Mouse (Mus musculus) embryonic facial prominence, embryonic 14.5 days (tissue): Measurements from ENCODE around the gene Prmt3. TPM values are rescaled to one million over a fixed set of nuclear protein-coding genes. Genes with fewer than 3 reads are reported as not detected.

Experiments used
- ATAC-seq: fragments of 200-750 bp; cut with Nextera tagmentation; 2 replicates; pipeline ENCODE4 v1.8.0; 2017; ENCODE audit warnings: low read depth, moderate number of reproducible peaks, moderate TSS enrichment
- DNase-seq: peaks from one replicate; pipeline ENCODE4 v3.0.0-alpha.2; 2015; ENCODE audit warnings: low spot score
- H3K27ac ChIP-seq: fragments of 300-500 bp; sonication (generic); replicated peaks from 2 replicates; pipeline ENCODE4 v1.5.1; 2014; ENCODE audit warnings: low read depth, mild to moderate bottlenecking, low read length, moderate library complexity
- H3K27me3 ChIP-seq: fragments of 300-500 bp; sonication (generic); replicated peaks from 2 replicates; pipeline ENCODE4 v1.6.1; 2014; ENCODE audit warnings: low read length; ENCODE audit not compliant: control insufficient read depth, insufficient read depth
- H3K36me3 ChIP-seq: fragments of 300-500 bp; sonication (generic); 2 replicates; pipeline ENCODE4 v1.6.1; 2014; ENCODE audit warnings: low read length, mixed read lengths; ENCODE audit not compliant: control insufficient read depth, insufficient read depth
- H3K4me1 ChIP-seq: fragments of 300-500 bp; sonication (generic); 2 replicates; pipeline ENCODE4 v1.6.1; 2014; ENCODE audit warnings: antibody characterized with exemption, low read length; ENCODE audit not compliant: control insufficient read depth, insufficient read depth
- H3K4me2 ChIP-seq: fragments of 300-500 bp; sonication (generic); 2 replicates; pipeline ENCODE4 v1.6.1; 2014; ENCODE audit warnings: low read depth, mild to moderate bottlenecking, low read length, moderate library complexity, mixed read lengths
- H3K4me3 ChIP-seq: fragments of 300-500 bp; sonication (generic); 2 replicates; pipeline ENCODE4 v1.5.1; 2014; ENCODE audit warnings: low read depth, mild to moderate bottlenecking, low read length
- H3K9ac ChIP-seq: fragments of 300-500 bp; sonication (generic); 2 replicates; pipeline ENCODE4 v1.6.1; 2014; ENCODE audit warnings: low read depth, mild to moderate bottlenecking, low read length, moderate library complexity, mixed read lengths
- H3K9me3 ChIP-seq: fragments of 300-500 bp; sonication (generic); 2 replicates; pipeline ENCODE4 v1.6.1; 2016; ENCODE audit warnings: low read length; ENCODE audit not compliant: control insufficient read depth
- WGBS: fragments of 180-500 bp; shearing (Covaris S2); extraction: QIAGEN DNeasy Blood & Tissue Kit; methylation state at CpG from one replicate; pipeline ENCODE4 v1.1.7; 2014; 5-methylcytosine and 5-hydroxymethylcytosine counted together
- polyA plus RNA-seq: library from polyadenylated mRNA; unstranded; fragments of >200 nt; fragmentation: Nextera tagmentation; extraction: Ambion mirVana; gene quantifications from 2 replicates; pipeline ENCODE4 v1.2.1, GENCODE M21; 2014

Prmt3 gene
- polyA plus RNA-seq, 1 experiment from 2014 or later: 53.0 TPM

DNA sequence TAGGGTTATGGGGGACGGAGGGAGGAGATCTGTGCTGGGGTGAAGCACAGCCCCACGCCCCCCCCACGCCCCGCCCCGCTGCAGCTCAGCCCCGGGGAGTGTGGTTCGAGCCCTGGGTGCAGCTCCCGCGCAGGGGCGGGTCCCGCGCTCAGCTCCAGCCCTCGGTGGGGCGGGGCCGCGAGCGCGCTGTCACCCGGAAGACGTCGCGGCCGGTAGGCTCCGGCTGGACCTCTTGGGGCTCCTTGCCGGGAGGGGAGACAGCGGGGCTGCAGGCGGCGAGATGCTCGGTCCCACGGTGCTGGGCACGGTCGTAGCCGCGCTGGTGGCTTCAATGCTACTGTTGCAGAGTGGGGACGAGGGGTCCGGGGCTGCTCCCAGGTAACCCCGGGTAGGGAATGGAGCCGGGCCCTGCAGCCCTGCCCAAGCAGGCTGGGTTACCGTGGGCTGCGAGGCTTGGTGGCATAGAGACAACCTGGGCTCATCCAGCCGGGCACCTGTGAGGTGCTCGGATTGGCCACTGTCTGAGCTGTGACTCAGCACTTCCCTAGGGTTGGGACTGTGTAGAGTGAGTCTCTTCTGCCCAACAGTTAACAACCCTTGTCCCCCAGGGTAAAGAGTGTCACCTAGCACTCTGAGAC lies 19.1 kb upstream of the Prmt3 start, which contains the start of gene Htatip2:
Gene Htatip2 (plus strand): TSS at position 182 of the 638 bp plus-strand sequence.
- ATAC-seq (peak; percentile 74), DNase-seq (peak; percentile 29)
- H3K4me3 ChIP-seq: peak within 1 kb of the TSS; percentile 56
- peak within 1 kb of the TSS; percentile 65 for H3K9ac ChIP-seq
- H3K27ac ChIP-seq: no peak within 1 kb of the TSS
- no peaks in the 10 kb centered on the region for H3K36me3 ChIP-seq
- H3K4me1 ChIP-seq: no peaks in the 10 kb centered on the region
- 4% methylated on average over 21 of the region's 42 CpGs for WGBS
- peaks cover 6% of the 10 kb centered on the region; the same call in 1 of the 2 replicates for H3K27me3 ChIP-seq
- H3K4me2 ChIP-seq: peak within 1 kb of the TSS; percentile 87
- peaks cover 7% of the 10 kb centered on the region; the same call in 1 of the 2 replicates for H3K9me3 ChIP-seq

- Histone ChIP-seq H3K27ac (no peak overlapping the region), H3K9me3 (peaks cover 7% of the 10 kb centered on the region; the same call in 1 of the 2 replicates), H3K4me3 (no peak overlapping the region), H3K4me1 (no peaks in the 10 kb centered on the region), H3K4me2 (no peak overlapping the region), H3K36me3 (no peaks in the 10 kb centered on the region), H3K27me3 (no peaks in the 10 kb centered on the region), H3K9ac (no peak overlapping the region)
- WGBS: 76% methylated on average over 13 of the region's 13 CpGs
- ATAC-seq: no peak
- no peak for DNase-seq
Observed at GRCm38 (mm10) chr7:49762605-49763004, 15.5 kb upstream of the Prmt3 start.

DNA sequence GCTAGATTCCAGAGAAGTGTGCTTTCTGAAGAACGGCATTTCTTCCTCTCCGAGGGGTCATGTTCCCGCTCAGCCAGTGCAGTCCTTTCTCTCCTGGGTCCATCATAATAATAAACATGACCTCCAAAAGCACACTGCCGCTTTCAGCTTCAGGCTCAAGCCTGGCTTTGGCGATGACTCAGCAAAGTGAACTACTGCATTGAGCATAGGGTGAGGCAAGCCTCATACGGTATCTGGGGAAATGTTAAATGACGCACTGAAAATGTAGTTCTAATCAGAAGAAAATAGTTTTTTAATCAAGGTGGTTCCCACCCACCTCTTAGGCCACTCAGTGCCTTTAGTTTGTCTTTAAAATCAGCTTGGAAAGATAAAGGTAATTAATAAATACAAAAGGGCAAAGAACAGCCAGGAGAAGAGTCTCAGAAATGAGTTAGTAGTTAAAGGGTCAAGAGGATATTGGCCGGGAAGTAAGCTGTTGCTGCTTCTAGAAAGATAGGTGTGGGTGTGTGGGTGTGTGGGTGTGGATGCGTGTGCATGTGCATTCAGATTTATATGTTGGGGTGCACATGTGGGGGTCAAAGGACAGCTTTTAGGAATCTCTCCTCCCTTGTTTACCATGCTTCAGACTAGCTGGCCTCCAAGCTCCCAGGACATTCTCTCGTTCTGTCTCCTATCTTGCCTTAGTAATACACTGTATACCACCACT lies 14.0 kb upstream of the Prmt3 start:
- no peaks in the 10 kb centered on the region for H3K36me3 ChIP-seq
- H3K4me3 ChIP-seq: no peak overlapping the region
- no peak overlapping the region for H3K9ac ChIP-seq
- no peaks in the 10 kb centered on the region for H3K27me3 ChIP-seq
- no peak overlapping the region for H3K4me2 ChIP-seq
- no peak for DNase-seq
- ATAC-seq: no peak
- no peak overlapping the region for H3K27ac ChIP-seq
- 65% methylated on average over 10 of the region's 10 CpGs for WGBS
- peaks cover 7% of the 10 kb centered on the region; the same call in 1 of the 2 replicates for H3K9me3 ChIP-seq
- H3K4me1 ChIP-seq: no peaks in the 10 kb centered on the region

GRCm38 (mm10) chr7:49766166-49766565 lies 12.0 kb upstream of the Prmt3 start:
- Histone ChIP-seq H3K9me3 (no peaks in the 10 kb centered on the region), H3K27ac (no peak overlapping the region), H3K4me3 (no peak overlapping the region), H3K4me1 (no peaks in the 10 kb centered on the region), H3K27me3 (no peaks in the 10 kb centered on the region), H3K36me3 (no peaks in the 10 kb centered on the region), H3K9ac (no peak overlapping the region), H3K4me2 (no peak overlapping the region)
- DNase-seq (no peak), ATAC-seq (no peak)
- WGBS: 86% methylated on average over 7 of the region's 7 CpGs

- Histone ChIP-seq H3K27me3 (no peaks in the 10 kb centered on the region), H3K4me2 (no peak overlapping the region), H3K36me3 (no peaks in the 10 kb centered on the region), H3K4me3 (no peak overlapping the region), H3K27ac (no peak overlapping the region), H3K4me1 (no peaks in the 10 kb centered on the region), H3K9me3 (no peaks in the 10 kb centered on the region), H3K9ac (no peak overlapping the region)
- ATAC-seq: no peak
- 55% methylated on average over 9 of the region's 9 CpGs for WGBS
- DNase-seq: no peak
Observed at GRCm38 (mm10) chr7:49768509-49768908, 9.6 kb upstream of the Prmt3 start.

DNA sequence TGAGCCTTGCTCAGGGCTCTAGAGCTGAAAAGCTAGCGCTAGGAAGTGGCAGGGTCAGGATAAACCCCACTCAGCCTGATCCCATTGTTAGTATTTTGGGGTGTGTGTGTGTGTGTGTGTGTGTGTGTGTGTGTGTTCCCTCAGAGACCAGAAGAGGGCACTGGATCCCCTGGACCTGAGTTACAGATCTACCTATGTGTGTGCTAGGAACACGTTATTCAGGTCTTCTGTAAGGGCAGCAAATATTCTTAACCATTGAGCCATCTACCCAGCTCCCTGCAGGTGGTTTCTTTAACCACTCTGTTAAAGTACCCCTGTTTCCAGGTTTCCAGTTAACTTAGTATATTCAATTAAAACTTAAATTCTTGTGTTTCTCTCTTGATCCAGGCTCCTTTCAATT lies 3.8 kb upstream of the Prmt3 start:
- no peak for DNase-seq
- 85% methylated on average over 2 of the region's 2 CpGs for WGBS

DNA sequence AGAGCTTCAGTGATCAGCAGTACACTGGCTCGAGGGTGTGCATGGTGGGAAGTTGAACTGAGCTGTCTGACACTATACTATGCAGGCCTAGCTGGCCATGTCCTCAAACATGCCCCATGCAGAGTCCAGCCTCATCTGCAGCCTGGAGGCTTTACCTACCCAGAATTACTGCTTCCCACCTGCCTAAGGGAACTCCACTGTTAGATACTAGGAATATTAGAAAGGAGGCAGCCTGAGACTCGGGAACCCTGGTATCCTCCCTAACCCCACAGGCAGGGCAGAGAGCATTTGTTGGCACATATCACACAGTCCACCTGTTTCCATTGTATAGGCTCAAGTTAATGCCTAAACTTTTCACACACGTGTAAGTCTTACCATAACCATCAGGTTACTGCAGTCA lies 561 bp upstream of the Prmt3 start:
- no peak overlapping the region for H3K9ac ChIP-seq
- H3K27me3 ChIP-seq: no peaks in the 10 kb centered on the region
- H3K36me3 ChIP-seq: peaks cover 17% of the 10 kb centered on the region
- H3K4me3 ChIP-seq: no peak overlapping the region
- no peak overlapping the region for H3K4me2 ChIP-seq
- H3K9me3 ChIP-seq: no peaks in the 10 kb centered on the region
- ATAC-seq (peak; percentile 4; the same call in 1 of the 2 replicates), DNase-seq (no peak)
- no peak overlapping the region for H3K27ac ChIP-seq
- H3K4me1 ChIP-seq: no peaks in the 10 kb centered on the region
- WGBS: 40% methylated on average over 3 of the region's 3 CpGs

More for the DNA sequence above, 3.8 kb upstream of the Prmt3 start:
- H3K27ac ChIP-seq: no peak overlapping the region
- H3K4me2 ChIP-seq: no peak overlapping the region
- no peaks in the 10 kb centered on the region for H3K36me3 ChIP-seq
- no peaks in the 10 kb centered on the region for H3K27me3 ChIP-seq
- H3K4me1 ChIP-seq: no peaks in the 10 kb centered on the region
- no peaks in the 10 kb centered on the region for H3K9me3 ChIP-seq
- ATAC-seq: no peak
- no peak overlapping the region for H3K9ac ChIP-seq
- no peak overlapping the region for H3K4me3 ChIP-seq

- H3K9ac ChIP-seq: peak overlapping the region; percentile 80
- ATAC-seq: no peak
Observed at GRCm38 (mm10) chr7:49778904-49779615, 914 bp downstream of the Prmt3 start.

More at GRCm38 (mm10) chr7:49778904-49779615, 914 bp downstream of the Prmt3 start:
- peaks cover 29% of the 10 kb centered on the region for H3K36me3 ChIP-seq
- peak overlapping the region; percentile 71 for H3K4me3 ChIP-seq
- WGBS: 71% methylated on average over 12 of the region's 12 CpGs
- H3K4me2 ChIP-seq: peak overlapping the region; percentile 79
- no peaks in the 10 kb centered on the region for H3K27me3 ChIP-seq
- DNase-seq: no peak
- no peaks in the 10 kb centered on the region for H3K4me1 ChIP-seq
- no peaks in the 10 kb centered on the region for H3K9me3 ChIP-seq
- no peak overlapping the region for H3K27ac ChIP-seq
